Mouse (Mus musculus) monocyte, adult 2 months (primary cell): ENCODE data around the gene Ccser1.
"Not testable (repeated sequence)": the region's sequence is repeated elsewhere in the genome, so short reads cannot be mapped to it uniquely, and the experiment has no call there.

Source experiments
- DNase-seq, 2 experiments: peaks; one replicate each; pipeline ENCODE4 v3.0.0; 2022; ENCODE audit warnings: low spot score in 2 of 2, low read depth in 1 of 2

The Ccser1 gene

DNA sequence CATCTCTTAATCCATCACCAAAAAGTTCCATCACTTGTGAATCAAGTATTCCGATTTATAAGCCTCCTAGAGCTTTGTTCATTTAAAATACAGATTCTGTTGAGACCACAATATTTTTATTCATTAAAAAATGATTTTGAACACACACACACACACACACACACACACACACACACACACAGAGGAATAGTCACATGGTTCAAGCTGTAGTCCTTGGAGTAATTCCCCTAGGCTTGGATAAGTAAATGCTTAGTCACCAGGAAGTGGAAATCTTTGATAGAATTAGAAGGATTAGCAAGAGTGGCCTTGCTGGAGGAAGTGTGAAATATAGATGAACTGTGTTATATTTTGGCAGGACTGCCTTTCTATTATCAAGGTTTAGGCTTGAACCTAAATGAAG, 756.5 kb downstream of the Ccser1 start:
- DNase-seq = no peak

DNA sequence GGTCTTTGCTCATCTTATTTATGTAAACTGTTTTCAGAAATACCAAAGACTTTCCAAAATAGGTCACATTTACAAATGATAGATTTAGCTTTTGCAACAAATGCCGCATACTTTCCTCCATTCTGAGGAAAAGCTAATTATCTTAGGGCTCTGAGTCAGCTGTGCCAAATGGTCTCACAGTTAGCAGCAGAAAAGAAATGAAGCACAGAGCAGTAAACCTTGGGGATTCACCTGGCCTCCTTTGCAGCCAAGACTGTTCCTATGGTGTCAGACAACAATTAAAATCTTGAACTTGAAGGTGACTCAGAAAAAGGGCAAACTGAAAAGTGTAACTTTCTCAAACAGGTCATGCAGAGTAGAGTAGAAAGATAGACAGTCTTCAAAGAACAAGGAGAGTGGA, 759.1 kb downstream of the Ccser1 start:
- DNase-seq = no peak

DNA sequence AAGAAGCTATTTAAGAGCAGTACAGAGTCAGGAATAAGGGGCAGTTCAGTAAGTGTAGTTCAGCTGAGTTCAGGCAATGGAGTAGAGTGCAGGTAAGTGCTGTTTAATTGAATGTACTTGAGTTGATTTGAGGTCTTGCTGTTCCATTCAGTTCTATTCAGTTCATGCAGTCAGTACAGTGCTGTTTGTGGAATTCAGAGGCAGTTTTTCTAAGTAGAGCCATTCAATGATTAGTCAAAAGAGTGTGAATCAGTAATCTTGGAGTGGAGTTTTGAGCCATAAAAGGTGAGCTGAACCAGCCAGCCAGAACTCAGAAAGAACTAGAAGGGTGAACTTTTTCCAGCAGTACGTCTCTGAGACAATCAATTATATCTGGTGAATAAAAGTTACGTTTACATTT, 773.6 kb downstream of the Ccser1 start:
- DNase-seq = no peak

DNA sequence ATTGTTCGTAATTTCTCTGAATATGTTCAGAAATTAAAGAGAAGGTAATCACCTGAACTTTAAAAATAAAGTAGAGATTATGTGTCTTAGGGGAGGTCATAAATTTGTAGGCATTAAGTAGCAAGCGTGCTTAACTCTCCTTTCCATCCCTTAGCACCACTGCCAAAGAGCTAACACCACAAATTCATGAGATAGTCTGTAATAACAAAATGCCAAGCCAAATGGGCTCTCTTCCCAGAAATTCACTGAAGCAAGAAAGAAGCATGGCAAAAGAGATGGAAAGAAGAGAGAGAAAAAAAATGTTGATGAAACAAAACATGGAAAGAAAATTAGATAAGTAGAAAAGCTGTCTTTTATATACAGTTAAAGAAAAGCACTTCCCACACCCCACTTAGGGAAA, 796.8 kb downstream of the Ccser1 start:
- no peak for DNase-seq

DNA sequence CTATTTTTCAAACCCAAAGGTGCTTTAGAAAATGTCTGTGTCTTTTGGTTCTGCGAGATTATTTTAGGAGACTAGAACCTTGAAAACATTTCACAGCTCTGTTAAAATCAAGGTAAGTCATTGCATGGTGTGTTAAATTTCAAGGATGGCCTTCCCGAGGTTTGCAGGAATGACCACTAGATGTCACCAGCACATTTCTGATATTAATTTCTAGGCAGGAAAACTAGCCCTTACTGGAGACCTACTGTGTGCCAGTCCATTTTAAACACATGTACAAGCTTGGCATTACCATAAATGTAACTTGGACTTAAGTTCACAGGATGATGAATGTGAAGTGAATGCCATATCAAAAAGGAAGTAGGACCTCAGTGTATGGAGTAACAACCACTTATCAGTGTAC, 798.3 kb downstream of the Ccser1 start:
- DNase-seq = no peak

DNA sequence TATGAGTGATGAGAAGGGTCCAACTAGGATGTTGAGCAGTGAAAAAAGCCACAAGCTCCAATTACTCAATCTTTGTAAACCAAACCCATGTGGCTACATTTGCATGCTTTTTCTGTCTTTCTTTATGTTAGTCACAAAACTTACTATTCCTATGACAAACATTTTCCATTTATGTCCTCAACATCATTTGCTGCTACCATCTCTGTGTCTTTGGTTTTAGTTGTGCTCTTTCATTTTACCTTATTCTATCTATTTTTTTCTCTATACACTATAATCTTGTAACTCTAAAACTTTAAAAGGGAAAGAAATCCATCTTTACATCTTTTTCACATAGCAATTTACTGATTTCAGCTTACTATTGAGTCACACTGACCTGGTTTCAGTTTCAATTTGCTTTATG, 834.2 kb downstream of the Ccser1 start:
- no peak for DNase-seq

DNA sequence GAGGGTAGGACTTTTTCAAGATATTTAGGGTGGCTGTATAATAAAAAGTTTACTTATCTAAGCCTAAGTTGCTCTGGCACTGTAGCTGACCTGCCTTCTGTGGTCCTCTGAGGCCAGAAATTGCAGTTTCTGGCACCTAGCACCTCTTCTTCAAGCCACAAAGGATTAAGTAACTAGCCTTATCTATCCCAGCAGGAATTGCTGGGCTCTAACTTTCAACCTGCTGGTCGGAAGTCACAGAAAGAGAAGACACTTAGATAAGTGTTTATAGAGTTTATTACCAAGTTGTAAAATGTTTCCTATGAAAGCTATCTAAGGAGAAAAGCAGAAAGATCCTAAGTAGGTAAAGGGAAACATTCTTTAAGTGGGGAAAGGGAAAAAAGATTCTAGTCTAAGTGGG, 864.3 kb downstream of the Ccser1 start:
- DNase-seq = no peak

DNA sequence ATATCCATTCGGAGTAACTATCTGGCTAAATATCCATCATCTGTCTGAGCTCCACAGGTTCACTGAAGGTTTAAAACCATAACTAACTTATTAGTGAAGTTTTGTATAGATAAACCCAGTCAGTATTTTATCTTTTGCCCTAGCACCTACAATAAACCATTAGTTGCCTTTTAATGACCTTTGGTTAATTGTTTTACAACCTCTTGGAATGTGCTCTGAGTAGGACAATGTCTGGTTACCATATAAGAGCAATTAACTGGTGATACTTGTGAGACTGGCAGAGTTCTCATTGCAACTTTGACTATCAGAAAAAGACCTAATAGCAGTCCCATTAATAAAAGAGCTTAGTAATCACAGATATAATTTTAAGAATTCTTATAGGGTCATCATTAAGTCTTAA, 864.9 kb downstream of the Ccser1 start:
- not testable (repeated sequence) for DNase-seq

DNA sequence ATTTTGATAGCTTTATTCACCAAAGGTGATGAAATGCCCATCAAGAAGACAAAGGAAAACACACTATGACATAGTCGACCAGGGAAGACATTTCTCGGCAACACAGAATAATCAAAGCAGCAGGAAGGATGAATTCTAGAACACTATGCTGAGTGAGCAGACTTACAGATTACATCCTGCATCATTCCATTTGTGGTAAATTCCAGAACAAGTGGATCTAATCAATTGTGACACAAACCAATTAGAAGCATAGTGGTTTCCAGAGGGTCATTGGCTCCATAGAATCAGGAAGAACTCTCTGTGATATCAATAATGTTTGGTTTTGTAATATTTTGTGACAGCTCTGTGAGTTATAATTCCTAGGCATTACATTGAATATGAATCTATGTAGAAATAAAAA, 875.2 kb downstream of the Ccser1 start:
- DNase-seq = no peak

DNA sequence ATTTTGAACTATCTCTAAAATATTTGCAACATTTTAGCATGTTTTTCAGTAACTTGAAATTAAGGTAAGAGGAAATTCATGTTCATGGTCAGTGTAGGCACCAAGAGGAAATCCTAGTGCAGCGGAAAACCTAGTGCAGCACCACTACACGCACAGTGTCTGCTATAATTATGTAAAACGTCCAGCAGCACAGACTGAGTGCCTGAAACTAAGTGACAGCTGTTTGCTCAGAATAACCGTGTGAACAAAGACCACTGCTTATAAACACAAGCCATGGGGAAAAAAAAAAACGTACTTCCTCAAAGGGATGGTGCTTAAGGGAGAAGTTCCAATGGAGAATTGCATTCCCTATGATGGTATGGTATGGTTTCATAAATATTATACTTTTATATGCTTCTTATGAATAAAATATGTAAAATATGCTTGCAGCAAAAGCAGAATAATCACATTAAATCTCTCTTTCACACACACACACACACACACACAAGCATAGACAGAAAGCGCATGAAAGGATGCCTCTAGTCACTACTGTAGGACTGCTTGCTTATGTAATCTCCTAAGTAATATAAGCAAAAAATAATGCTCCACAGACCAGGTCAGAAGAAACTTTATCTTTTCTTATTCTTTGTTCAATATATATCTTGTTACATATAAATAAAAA, 886.4 kb downstream of the Ccser1 start:
- DNase-seq = no peak

DNA sequence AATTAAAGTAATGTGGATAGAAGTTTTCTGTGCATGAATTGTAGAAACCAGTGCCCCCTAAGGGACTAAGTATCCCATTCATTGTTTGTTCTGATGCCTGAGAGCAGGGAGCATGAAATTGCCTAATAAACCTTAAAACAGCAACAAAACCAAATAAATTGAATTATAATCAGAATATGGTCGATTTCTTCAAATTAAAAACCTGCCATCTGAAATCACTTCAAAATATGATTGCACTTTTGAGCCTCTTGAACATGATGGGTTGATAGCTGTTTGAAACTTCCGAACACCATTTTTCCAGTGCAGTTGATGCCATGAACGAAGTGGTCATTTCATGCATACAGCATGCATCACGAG, 886.9 kb downstream of the Ccser1 start:
- no peak for DNase-seq

DNA sequence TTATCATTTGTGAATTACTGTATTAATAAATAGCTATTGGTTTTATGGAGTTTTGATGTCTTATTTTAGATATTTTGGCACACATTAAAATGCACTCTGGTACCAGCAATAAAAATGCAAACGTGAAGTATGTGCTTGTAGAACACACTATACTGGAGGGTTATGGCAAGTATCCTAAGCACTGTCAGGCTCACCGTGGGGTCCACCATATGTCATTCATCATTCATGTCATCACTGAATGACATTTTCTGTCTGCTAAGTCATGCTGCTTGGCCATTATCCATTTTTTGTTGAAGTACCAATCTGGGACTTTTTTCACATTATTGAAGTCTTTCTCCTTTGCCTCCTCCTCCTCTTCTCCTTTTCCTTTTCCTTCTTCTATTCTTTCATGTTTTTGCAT, 925.3 kb downstream of the Ccser1 start:
- no peak for DNase-seq

DNA sequence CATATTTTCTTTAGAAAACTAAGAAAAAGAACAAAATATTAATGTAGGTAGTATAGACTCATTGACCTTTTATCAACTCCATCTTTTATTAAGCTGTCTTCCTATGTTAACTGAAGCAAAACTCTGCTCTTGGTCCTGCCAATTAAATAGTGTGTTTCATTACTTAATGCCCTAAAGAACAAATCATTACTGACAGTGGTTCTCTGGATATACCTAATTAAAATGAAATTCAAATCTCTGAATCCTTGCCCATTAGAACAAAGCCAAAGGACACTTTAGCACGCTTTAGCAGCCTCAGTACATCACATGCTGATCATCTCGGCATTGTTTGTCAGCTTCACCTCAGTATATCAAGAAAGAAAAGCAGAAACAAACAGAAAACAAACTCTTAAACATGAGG, 952.4 kb downstream of the Ccser1 start:
- no peak for DNase-seq

DNA sequence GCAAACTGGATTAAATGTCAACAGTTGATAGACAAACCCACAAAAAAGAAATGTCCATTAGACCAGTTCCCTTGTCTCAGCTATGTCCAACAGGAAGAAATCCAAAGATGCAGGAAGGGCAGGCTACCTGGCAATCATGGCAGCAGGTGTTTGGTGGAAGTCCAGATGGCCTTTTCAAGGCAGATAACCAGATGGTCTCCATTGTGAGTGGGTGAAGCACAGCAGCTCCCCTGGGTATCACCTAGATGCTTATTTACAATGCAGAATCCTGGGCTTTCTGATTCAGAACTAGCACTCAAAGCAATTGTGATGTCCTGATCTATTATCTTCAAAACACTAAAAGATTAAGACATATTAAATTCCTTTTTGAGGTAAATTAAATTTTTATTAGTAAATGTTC, 980.2 kb downstream of the Ccser1 start:
- no peak for DNase-seq

DNA sequence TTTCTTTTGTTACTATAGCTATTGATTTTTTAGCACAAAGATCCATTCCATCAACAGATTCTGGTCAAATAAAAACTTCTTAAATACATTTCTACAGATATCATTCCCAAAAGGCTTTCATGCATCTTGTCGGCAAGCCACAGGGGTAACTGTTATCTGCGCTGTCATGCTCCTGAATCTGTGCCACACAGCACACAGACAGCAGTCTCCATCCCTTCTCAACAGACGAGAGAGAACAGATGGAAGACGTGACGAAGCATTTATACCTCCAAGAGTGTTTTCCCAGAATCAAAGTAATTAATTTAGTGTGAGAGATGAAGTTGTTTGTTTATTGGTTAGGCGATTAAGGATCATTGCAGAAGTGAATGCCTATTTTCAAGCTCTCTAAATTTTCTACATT, 982.5 kb downstream of the Ccser1 start:
- no peak for DNase-seq

DNA sequence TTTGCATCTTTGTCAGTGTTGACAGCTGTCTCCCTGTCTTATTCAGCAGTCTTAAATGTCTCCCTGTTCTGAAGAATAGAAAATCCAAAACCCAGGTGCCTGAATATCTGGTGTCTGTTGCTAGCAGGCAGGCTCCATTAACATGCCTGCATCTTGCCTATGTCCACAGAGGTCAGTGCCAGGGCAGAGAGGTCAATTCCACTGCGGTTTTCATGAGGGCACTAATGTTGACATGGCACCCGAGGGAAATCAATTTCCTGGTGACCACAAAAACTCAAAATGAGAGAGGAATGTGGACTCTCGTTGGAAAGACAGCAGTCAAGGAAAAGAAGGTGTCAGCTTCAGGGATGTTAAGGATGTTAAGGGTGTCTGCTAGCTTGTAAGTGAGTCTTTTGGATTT, 983.7 kb downstream of the Ccser1 start:
- no peak for DNase-seq

DNA sequence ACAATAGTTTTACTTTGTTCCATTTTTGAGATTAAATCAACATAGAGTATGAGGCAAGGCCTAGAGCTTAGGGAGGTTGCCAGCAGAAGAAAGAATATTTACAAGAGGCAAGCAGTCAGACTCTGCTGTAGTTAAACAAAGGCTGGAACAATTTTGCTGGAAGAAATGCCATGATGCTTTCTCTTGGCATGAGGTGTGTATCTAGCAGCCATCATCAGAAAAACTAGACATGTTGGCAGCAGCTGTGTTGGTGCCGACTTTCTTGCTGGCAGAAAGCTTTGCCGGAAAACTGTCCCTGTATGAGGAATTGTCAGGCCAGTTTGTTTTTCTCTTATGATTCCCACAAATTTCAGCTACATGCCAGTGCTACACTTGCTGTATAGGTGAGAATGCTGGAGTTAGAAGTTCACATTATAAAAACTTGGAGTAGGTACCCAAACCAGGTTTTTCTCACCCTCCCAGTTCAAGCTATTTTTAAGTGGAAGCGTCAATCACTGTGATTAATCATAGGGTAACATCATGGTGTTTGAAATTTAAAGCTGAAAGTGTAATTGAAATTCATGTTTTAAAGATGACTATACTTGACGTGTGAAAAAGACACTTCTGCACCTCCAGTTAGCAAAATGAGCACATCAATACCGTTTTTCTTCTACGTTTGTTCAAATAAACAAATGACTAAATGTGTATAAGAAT, 1016.5 kb downstream of the Ccser1 start:
- DNase-seq = no peak

DNA sequence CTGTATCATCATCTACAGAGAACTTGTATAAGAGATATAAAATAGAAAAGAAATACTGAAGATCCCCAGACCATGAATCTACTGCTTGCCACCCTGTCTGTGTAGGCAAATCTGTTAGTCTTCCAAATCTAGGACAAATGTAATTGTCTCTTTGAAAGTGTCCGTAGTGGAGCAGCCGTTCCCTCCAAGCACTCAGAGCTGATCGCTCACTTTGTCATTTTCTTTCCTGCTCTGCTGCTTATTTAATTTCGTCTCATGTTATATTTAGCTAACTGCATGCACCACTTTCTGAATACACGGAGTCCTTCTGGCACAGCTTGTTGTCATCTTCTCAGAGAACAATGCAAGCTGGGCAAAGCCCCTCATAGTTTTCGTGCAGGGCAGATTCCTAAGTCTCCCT, 1018.6 kb downstream of the Ccser1 start:
- no peak for DNase-seq

DNA sequence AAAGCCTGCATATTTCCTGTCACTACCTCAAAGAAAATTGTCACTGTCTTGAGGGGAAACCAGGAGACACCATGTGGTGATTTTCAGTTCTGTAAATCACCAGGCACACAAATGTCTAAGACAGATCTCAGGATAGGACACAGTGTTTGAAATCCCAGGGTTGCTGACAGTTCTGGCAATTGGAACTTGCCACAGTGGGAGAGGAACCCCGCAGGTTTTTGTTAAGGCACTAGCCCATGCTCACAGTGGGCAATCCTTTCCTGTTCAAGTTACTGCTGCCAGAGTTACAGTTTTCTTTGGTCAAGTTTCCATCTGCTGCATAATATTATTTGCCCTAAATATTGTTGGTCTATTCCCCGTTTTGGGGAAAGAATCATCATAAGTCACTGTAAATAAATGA, 1024.9 kb downstream of the Ccser1 start:
- DNase-seq = no peak

DNA sequence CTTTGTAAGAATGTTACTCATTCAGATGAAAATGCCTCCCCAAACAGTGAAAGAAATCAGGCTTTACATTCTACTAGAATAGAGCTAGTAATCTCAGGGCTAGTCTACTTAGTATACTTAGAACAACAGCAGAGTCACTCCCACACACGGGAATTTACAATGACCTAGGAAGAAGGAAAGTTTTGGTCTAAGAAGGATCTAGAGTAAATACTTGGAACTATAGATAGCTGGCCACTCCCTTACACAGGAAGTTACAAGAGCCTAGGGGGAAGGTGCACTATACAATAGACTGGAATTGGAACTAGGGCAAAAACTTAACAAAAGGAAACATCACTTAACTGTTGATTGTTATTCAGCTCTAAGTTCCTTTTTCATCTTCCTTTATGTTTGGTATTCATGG, 1041.7 kb downstream of the Ccser1 start:
- no peak for DNase-seq

DNA sequence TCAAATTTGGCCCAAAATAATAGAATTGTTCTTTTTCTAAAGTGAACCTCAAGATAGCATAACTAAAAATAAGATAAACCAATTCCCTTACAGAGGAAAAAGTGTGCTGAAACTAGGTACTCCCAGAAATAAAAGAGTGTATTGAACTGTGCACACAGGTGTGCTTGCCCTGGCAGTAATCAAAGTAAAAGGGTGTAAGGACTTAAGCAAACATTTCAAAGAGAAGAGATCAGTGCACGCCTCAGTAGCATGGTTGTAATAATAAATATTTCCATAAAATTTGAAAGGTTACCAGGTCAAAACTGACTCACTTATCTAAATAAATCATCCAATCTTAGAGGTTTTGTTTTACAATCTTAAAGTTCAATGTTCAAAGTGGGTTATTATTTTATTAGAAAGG, 1083.8 kb downstream of the Ccser1 start:
- no peak for DNase-seq

DNA sequence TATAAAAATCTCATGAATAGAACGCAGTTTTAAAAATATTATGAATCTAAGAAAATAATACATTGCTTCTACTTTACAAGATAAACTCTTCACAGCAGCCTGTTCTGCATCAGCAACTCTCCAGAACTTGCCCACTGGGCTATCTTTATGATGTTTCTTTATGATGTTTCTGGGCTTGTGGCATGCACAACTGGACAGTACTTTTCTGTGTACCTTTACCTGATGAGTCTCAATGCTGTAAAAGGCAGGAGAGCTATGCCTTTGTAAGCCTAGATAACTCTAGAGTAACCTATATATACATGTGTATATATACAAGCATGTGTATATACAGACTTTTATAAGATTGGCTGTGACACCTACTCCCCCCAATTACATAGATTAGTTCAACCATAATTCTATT, 1084.4 kb downstream of the Ccser1 start:
- no peak for DNase-seq

DNA sequence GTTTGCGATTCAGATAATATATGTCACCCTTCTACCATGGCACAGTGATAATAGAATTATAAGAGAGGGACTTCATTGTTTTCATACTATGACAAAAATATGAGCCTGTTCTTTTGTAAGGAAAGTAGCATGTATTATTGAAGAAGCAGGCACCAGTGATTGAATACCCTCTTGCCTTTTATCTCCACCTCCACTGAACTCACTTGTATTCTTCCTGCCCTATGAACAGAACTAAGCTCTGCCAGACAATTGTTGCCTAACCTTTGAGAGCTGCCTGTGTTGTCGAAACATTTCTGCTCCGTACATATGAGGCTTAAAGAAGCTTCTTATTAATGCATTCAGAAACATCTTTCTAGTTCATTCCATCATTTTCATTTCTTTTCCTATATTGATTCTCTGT, 1101.1 kb downstream of the Ccser1 start:
- DNase-seq = no peak
